Mouse (Mus musculus) heart, adult 11 months (tissue): ENCODE data around the gene Olfr68.
"Not testable (repeated sequence)": the region's sequence is repeated elsewhere in the genome, so short reads cannot be mapped to it uniquely, and the experiment has no call there.

Experiments used
- DNase-seq: peaks from one replicate; pipeline ENCODE4 v3.0.0; 2022

Olfr68 gene

DNA sequence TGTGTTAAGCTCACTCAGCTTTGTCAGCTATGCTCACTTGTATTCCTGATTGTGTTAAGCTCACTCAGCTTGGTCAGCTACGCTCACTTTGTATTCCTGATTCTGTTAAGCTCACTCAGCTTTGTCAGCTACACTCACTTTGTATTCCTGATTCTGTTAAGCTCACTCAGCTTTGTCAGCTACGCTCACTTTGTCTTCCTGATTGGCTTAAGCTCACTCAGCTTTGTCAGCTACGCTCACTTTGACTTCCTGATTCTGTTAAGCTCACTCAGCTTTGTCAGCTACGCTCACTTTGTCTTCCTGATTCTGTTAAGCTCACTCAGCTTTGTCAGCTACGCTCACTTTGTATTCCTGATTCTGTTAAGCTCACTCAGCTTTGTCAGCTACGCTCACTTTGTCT, 17.3 kb downstream of the Olfr68 start:
- DNase-seq = not testable (repeated sequence)

DNA sequence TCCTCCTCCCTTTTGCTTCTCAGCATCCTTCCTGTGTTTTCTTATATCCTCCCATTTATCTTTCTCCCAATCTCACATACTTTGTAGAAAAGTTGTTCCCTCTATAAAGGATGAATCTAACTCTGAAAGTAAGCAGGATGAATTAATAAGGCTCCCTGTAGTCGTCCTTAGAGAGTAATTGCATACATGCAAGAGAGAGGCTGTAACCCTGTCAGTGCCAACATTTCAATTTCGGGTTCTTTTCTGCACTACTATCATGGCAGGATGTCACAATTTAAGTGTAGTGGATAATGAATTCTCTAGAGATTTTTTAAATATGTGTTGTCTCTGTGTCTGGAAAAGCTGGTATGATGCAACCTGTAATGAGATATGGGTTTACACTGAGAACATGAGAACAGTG, 22.3 kb downstream of the Olfr68 start, which contains the start of gene Olfr630:
Gene Olfr630, minus strand, starts transcription at position 101 of the 400 bp plus-strand sequence.
- no peak for DNase-seq

DNA sequence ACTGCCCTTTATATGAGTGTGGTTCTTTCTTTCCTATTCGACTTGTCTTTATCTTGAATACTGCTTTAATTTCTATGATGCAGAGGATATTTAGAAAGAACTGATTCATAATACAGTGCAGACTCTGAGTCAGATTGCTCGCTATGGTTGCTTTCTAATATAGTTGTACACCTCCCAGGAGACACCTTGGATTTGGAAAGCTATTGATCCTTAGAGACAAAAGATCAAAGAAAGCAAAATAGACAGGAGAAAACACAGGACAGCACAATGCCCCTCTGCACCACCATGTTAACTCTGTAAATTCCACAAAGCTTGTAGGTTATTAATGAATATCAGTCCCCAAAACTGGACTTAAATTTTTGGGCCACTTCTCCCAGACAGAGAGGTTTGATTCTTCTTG, 34.7 kb downstream of the Olfr68 start, which contains the start of gene Olfr629:
Gene Olfr629, minus strand, starts transcription at position 101 of the 400 bp plus-strand sequence.
- no peak for DNase-seq

DNA sequence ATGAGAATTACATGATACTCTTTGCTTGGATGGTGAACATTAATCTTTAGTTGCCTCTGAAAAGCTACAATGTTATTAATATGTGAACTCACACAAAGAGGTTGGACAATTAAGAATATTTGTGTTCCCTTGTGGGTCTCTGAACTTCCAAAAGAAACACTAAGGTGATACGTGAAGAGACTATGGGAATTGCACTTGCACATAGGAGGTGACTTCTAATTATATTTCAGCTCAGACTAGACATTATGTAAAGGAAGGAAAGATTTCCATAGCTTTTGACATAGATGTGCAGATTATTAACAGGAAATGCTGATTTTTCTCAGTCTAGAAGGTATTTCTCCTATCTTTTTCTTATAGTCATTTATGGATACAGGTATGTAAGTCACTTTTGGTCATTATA, 49.4 kb downstream of the Olfr68 start, which contains the start of gene Olfr628:
Gene Olfr628, plus strand, starts transcription at position 301 of the 400 bp plus-strand sequence.
- no peak for DNase-seq
